Comparison of ENCODE assay signal across 21 mouse cellular contexts in genomic region chr7:49101291-49101690, GRCm38 (mm10).
"Had no signal": no experiment of that assay in that cellular context is flagged by ENCODE, and none has a peak within 500 bp of the region (broad histone marks: within the 10 kb centered on the region; RNA-seq: fewer than 3 reads in every experiment).

No protein-coding gene starts in this region.

- H3K36me3 ChIP-seq: kidney, embryonic 15.5 days; liver, embryonic 12.5 days; liver, embryonic 15.5 days; lung, embryonic 15.5 days; midbrain, embryonic 10.5 days; midbrain, embryonic 13.5 days; stomach, embryonic 15.5 days had no signal

- DNase-seq: kidney, postnatal 10 days; kidney, postnatal 36 days; layer of hippocampus, postnatal 36 days; lung, adult 18-20 months; lung, postnatal 10 days; lung, postnatal 36 days; right cerebral cortex, adult 18-20 months; right cerebral cortex, postnatal 25 days; spleen, adult 18-20 months; thymus, postnatal 25 days had no signal

- H3K27ac ChIP-seq: kidney, embryonic 15.5 days; left cerebral cortex, adult 2 months; lung, embryonic 15.5 days; stomach, embryonic 15.5 days had no signal

- H3K4me2 ChIP-seq: kidney, embryonic 15.5 days; liver, embryonic 12.5 days; liver, embryonic 15.5 days; lung, embryonic 15.5 days; midbrain, embryonic 13.5 days; stomach, embryonic 15.5 days had no signal

- H3K27me3 ChIP-seq: kidney, embryonic 15.5 days; liver, embryonic 12.5 days; liver, embryonic 15.5 days; lung, embryonic 15.5 days; stomach, embryonic 15.5 days had no signal

- H3K4me3 ChIP-seq: kidney, embryonic 15.5 days; left cerebral cortex, adult 2 months; liver, embryonic 12.5 days; liver, embryonic 15.5 days; lung, embryonic 15.5 days; megakaryocyte, embryonic 14.5 days; midbrain, embryonic 10.5 days; midbrain, embryonic 13.5 days; myocyte; stomach, embryonic 15.5 days had no signal

- ATAC-seq: liver, embryonic 12.5 days; midbrain, embryonic 13.5 days; midbrain, embryonic 16.5 days had no signal

- H3K4me1 ChIP-seq: kidney, embryonic 15.5 days; lung, embryonic 15.5 days; megakaryocyte, embryonic 14.5 days; stomach, embryonic 15.5 days had no signal

- H3K9me3 ChIP-seq: kidney, embryonic 15.5 days; liver, embryonic 12.5 days; liver, embryonic 15.5 days; lung, embryonic 15.5 days; megakaryocyte, embryonic 14.5 days; midbrain, embryonic 10.5 days; midbrain, embryonic 13.5 days; stomach, embryonic 15.5 days had no signal

- H3K9ac ChIP-seq: kidney, embryonic 15.5 days; liver, embryonic 12.5 days; liver, embryonic 15.5 days; lung, embryonic 15.5 days; midbrain, embryonic 13.5 days; stomach, embryonic 15.5 days had no signal
